Mouse (Mus musculus) thymus, adult 2 months (tissue): ENCODE results near the gene Cfd.

Experiments
- CTCF ChIP-seq: fragments of 200-500 bp; IDR thresholded peaks from 2 replicates; pipeline ENCODE4 v1.5.1; 2012; ENCODE audit warnings: mild to moderate bottlenecking, control low read depth, low read length, moderate library complexity, borderline replicate concordance; ENCODE audit not compliant: control insufficient read depth, poor library complexity, insufficient read depth; ENCODE audit errors: extremely low read depth
- POLR2A ChIP-seq: fragments of 200-500 bp; IDR thresholded peaks from 2 replicates; pipeline ENCODE4 v1.6.1; 2012; ENCODE audit warnings: mild to moderate bottlenecking, low read length, control low read depth, moderate library complexity; ENCODE audit not compliant: control insufficient read depth, poor library complexity, insufficient read depth; ENCODE audit errors: extremely low read depth

DNA sequence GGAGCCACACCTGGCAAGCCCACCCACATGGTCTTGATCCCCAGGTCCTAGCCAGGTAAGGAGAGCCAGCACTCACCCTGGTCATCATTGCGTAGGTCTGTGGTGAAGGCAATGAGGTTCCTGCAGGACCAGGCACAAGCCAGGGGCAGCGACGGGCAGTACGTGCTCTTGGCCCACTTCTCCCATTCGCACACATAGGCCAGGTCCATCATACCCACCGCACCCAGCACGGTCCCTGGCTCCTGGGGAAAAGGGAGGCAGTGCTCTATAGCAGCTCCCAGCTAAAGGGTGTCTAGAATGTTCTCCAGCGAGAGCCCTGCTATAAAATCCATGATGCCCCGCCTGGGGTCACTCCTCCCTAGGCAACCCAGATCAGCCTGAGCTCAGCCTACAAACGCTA, 16.8 kb downstream of the Cfd start:
- TF ChIP-seq CTCF (no peak), POLR2A (no peak)
